Mouse (Mus musculus) gastrocnemius, adult 18-20 months (tissue): ENCODE data around the gene Ttc30b. TPM values are rescaled to one million over a fixed set of nuclear protein-coding genes. Genes with fewer than 3 reads are reported as not detected.
A peak's percentile ranks its signal among the peaks of the same experiment; 100 is the strongest.
"Not testable (repeated sequence)": the region's sequence is repeated elsewhere in the genome, so short reads cannot be mapped to it uniquely, and the experiment has no call there.

Source experiments
- DNase-seq: peaks from one replicate; pipeline ENCODE4 v3.0.0; 2021; ENCODE audit warnings: low spot score
- long read RNA-seq, 2 experiments: library from polyadenylated mRNA; stranded (forward); transcript quantifications; one replicate each; pipeline ENCODE4 v2.0.0; 2021
- total RNA-seq, 2 experiments: library from RNA; stranded (reverse); gene quantifications; 2 replicates each; pipeline ENCODE4 v1.2.3; 2021

The Ttc30b gene
- total RNA-seq, result 1 to 10 TPM; 2.2 to 2.3 TPM
- long read RNA-seq, experiment 1, partial matches to known transcripts, result 0 of 3 reads
- long read RNA-seq, experiment 1, other reads (novel, unspliced or antisense), result 0 of 3 reads
- long read RNA-seq, experiment 2, partial matches to known transcripts, result 0 of 2 reads
- long read RNA-seq, experiment 2, other reads (novel, unspliced or antisense), result 0 of 2 reads

GRCm38 (mm10) chr2:75938117-75939063 lies at the start of gene Ttc30b:
TSS of gene Ttc30b (minus strand) at chr2:75938585.
- peak; percentile 87 for DNase-seq

GRCm38 (mm10) chr2:75987739-75988138 lies 49.4 kb upstream of the Ttc30b start:
- DNase-seq, result no peak

- peak; percentile 48 for DNase-seq
Observed at GRCm38 (mm10) chr2:75985124-75985523, 46.7 kb upstream of the Ttc30b start.

DNA sequence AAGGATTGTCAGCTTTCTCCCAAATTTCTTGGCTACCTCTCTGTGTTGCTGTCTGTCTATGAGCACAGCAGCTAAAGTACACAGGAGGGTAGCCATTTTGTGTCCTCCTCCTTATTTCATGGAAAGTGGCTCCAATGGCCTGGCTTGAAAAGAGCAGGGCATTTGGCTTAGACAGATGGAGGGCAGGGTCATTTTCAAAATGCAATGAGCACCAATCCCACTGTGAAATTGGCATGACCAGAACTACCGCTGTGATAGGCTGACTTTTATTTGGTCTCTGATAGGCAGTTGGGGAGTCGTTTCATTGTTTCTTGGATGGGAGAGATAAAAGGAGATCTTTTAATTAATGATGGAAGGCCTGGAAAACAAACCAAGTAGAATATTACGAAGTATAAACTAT lies 45.5 kb upstream of the Ttc30b start:
- no peak for DNase-seq

- DNase-seq, result no peak
Observed at GRCm38 (mm10) chr2:75983091-75983490, 44.7 kb upstream of the Ttc30b start.

DNA sequence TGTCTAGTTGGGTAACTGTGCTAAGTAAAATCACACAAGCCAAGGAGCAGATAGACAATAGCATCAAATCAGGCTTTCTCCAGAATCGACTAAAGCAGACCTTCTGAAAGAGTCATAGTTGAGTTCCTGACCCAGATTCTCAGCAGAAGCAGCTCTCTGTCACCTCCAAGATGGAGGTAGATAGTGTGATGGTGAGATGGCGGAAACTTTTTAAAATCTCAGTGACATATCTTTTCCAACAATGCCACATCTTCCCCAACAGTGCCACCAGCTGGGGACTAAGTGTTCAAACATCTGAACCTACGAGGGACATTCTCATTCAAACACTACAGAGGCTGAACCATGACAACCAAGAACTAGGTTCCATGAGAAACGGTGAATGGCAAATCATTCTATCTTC lies 44.2 kb upstream of the Ttc30b start:
- no peak for DNase-seq

- peak; percentile 81 for DNase-seq
Observed at GRCm38 (mm10) chr2:75981440-75982081, 43.2 kb upstream of the Ttc30b start, which contains the start of gene Ttc30a1. TSS of gene Ttc30a1 (minus strand) at chr2:75981967.

- not testable (repeated sequence) for DNase-seq
Observed at GRCm38 (mm10) chr2:75980933-75981439, 42.6 kb upstream of the Ttc30b start.

DNA sequence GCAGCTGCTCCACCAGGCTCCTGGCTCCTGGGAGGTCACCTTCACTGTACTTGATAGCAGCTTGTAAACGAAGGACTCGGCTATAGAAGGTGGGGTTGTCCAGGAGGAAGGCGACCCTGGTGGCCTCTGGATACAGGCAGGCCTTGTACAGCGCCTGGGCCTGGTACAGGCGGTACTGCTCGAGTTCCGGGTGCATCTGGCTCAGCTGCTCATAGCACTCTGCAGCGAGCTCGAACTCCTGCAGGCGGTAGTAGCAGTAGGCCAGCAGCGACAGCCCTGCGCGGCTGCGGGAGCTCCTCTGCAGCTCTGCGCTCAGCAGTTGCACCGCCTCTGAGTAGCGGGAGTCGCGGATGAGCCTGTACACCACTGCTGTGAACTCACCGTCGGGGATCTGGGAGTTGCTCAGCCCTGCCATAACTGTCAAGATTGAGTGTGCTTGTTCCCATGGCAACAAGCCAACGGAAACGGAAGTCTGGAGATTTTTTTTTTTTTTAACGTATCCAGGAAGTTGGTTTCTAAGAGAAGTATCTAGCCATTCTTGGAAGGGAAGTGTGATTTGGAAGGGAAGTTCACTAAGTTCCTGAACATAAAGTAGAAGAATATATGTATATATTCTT lies 39.5 kb upstream of the Ttc30b start, which contains the start of gene Ttc30a2:
Gene Ttc30a2 (minus strand): TSS at position 419 of the 617 bp plus-strand sequence.
- DNase-seq, result not testable (repeated sequence)

- DNase-seq, result not testable (repeated sequence)
Observed at GRCm38 (mm10) chr2:75976070-75976469, 37.7 kb upstream of the Ttc30b start.

DNA sequence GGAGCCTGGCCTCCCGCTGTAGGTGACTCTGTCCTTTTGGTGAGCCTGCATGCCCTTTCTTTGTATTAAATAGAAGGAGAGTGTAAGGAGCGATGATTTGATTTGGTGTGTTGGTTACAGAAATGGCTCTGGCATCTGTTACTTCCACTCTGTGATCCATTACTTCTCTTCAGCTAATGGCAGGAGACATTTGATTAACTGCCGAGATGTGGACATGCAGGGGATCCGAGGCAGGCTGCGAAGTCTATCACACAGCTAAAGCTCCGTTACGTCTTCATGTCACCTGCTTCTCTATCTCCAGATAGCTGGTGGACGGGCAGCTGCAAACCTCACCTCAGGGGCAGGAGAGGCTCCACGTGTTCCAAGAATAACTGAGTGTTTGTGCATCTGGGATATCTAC lies 35.7 kb upstream of the Ttc30b start:
- no peak for DNase-seq

GRCm38 (mm10) chr2:75964972-75965371 lies 26.6 kb upstream of the Ttc30b start:
- DNase-seq, result peak; percentile 62

DNA sequence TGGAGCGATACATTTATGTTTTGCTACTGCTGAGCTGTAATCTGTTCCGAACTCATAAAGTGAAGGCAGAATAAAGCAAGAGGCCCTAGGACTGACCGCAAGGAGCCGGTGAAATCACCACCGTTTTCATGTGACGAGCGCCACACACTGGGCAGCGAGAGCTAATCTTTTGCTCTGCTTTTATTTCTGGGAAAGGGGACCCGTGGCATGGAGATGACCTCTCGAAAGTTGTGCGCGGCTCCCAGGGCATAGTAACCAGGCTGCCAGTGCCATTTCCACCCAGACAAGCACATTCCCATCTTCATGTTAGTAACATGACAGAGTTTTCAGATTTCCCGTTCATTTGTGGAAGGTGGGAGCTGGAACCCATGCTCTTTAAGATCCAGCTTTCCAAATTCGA lies 26.1 kb upstream of the Ttc30b start:
- peak; percentile 66 for DNase-seq

DNA sequence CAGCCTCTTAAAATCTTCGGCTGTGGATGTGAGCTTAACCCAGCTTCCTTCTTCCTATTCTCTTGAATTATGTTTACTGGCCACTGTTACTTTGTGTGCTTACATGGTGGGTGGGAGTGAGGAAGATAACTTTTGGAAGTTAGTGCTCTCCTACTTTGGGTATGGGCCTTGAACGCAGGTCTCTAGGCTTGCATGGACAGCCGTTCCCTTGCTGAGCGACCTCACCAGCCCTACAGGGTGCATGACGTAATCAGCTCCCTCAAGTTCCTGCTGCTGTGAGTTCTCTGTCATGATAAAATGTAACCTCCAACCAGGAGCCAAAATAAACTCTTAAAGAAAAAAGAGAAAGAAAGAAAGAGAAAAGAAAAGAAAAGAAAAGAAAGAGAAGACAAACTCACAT lies 25.7 kb upstream of the Ttc30b start:
- no peak for DNase-seq

DNA sequence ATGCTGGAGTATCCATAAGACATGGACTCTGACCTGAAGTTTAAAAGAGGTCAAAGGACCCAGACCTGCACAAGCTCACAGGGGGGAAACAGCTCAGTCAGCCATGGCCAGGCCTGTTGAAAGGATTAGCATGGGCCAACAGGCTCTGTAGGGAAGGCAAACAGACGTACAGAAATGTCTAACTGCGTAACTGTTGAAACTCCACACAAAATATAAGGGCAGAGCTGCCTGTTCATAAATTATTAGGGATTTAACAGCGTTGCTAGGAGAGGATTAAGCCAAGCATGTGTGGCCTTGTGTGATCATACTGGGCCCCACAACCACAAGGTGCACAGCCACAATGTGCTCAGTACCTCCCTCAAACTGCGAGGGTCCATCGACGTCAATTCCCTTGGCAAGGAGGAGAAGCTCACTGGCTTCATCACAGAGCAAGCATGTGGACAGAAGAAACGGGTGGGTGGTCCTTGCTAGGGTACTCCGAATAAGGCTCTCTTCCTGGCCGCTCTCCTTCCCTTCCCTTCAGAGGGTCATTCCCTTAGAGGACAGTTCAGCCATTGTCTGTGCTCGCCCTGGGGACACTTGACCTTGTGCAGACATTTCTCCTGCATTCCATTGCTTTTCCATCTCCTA lies 24.9 kb upstream of the Ttc30b start:
- DNase-seq, result no peak

DNA sequence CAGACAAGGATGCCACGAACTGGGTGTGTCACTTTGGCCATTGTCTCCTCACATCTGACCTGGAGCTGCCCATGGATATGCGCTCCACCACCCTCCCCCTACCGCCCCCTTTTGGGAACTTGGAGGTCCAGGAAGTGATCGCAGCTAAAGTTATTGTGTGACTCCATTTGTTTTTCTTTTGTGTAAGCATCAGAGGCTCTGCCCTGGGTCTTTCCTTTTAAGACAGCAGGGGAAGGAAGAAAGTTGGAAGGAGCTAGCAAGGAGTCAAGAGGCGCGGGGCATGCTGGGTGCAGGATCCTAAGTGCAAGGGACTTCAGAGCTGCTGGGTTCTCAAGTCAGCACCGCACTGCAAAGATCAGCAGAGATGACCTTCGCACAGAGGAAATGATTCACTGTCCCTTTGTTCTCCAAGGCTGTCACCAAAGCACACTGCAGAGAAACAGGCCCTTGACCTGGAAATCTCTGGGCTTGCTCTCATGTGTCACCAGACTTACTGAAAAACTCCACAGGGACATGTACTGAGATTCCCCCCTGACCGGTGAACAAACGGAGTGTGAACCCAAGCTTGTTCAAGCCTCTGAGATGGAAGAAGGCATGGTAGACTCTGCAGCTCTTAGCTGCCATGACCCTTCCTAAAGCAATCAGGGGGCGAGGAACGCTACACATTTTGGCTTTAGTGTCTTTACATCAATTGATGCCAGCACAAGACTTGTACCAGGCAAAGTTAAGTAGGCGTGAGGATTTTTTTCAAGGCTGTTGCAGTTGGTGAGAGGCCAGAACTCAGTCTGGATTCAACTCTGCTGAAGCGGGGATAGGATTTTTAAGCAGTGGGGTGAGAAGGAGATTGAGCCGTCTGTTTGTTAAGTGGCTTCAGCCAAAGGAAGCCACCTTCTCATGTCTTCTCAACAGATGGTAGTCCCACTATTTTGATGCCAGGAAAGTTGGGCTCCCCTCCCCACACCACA lies 22.3 kb upstream of the Ttc30b start:
- no peak for DNase-seq

DNA sequence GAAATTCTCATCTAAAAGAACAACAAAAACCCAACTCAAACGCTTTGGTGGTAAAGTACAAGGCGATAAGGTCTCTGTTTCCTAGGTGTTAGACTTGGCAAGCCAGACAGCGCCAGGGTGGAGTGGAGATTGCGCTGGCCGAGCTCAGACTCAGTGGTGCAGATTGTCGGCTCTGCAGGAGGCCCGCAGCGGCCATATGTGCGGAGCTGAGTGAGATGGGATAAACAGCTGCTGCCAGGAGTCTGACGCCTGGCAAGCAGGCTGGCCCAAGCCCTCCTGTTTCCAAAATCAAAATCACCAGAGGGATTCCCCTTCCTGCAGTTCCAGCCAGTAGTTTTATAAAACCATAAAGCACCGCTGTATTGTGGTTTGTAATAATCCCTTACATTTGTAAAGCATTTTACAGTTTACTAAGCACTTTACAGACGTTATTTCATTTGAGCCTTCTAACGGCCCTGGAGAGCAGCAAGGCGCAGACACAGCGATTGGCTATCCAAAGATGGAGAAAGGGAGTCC lies 21.5 kb upstream of the Ttc30b start:
- DNase-seq, result no peak

GRCm38 (mm10) chr2:75959183-75959849 lies 20.9 kb upstream of the Ttc30b start:
- DNase-seq, result no peak

- no peak for DNase-seq
Observed at GRCm38 (mm10) chr2:75955709-75956108, 17.3 kb upstream of the Ttc30b start.
